Comparison of ENCODE assay signal across 8 mouse cellular contexts in genomic region chr2:181581016-181581401, GRCm38 (mm10). TPM values are rescaled to one million over a fixed set of nuclear protein-coding genes. Genes with fewer than 3 reads are reported as not detected.
DNase-seq lines count a peak whose midpoint lies in the region; ATAC-seq and TF ChIP-seq lines count a peak whose summit lies in the region.

No protein-coding gene starts in this region.

- H3K79me2 ChIP-seq in C2C12 (ENCODE audit: control insufficient read depth, insufficient read depth) = peaks cover 9% of the 10 kb centered on the region

- peak overlapping the region; percentile 98 for H3K4me2 ChIP-seq in heart, embryonic 11.5 days
- H3K4me2 ChIP-seq in kidney, embryonic 15.5 days = peak overlapping the region; percentile 96

- TF ChIP-seq CTCF in C2C12 (IDR thresholded peaks at IDR 0.05; ENCODE audit: control insufficient read depth, insufficient read depth, insufficient read length) = peak; percentile 83
- peak; percentile 98 for TF ChIP-seq CTCF in bone marrow, adult 2 months (IDR thresholded peaks at IDR 0.05; ENCODE audit: control insufficient read depth, insufficient read depth, low read length)

- peak; percentile 88 for DNase-seq in liver
- peak; percentile 69 to 72 for DNase-seq in monocyte, adult 2 months (ENCODE audit: low read depth in 1 of 2, low spot score in 2 of 2)
- peak; percentile 85 to 89 for DNase-seq in spleen, postnatal 36 days (ENCODE audit: low spot score in 2 of 2)

- H3K9me3 ChIP-seq in heart, embryonic 11.5 days (replicated peaks; ENCODE audit: control insufficient read depth, low read length) = no peaks in the 10 kb centered on the region
- no peaks in the 10 kb centered on the region for H3K9me3 ChIP-seq in kidney, embryonic 15.5 days (replicated peaks)

- H3K36me3 ChIP-seq in C2C12 (ENCODE audit: control insufficient read depth, insufficient read depth) = peaks cover 12% of the 10 kb centered on the region
- H3K36me3 ChIP-seq in heart, embryonic 11.5 days (ENCODE audit: control insufficient read depth, insufficient read depth, low read length) = peaks cover 12% of the 10 kb centered on the region
- peaks cover 31% of the 10 kb centered on the region for H3K36me3 ChIP-seq in kidney, embryonic 15.5 days

- peaks cover 1% of the 10 kb centered on the region for H3K79me3 ChIP-seq in C2C12 (ENCODE audit: low read depth)

- peaks cover 1% of the 10 kb centered on the region; the same call in 1 of the 2 replicates for H3K4me1 ChIP-seq in bone marrow, adult 2 months (ENCODE audit: control insufficient read depth, insufficient read depth, low read length)
- peaks cover 30% of the 10 kb centered on the region for H3K4me1 ChIP-seq in heart, embryonic 11.5 days (ENCODE audit: control insufficient read depth, insufficient read depth, low read length)
- H3K4me1 ChIP-seq in kidney, embryonic 15.5 days = peaks cover 39% of the 10 kb centered on the region

- peak overlapping the region; percentile 73 for H3K4me3 ChIP-seq in C2C12 (ENCODE audit: insufficient read depth, poor library complexity, severe bottlenecking)
- H3K4me3 ChIP-seq in bone marrow, adult 2 months (replicated peaks; ENCODE audit: control insufficient read depth, low read depth, low read length) = peak overlapping the region; percentile 74
- peak overlapping the region; percentile 83 for H3K4me3 ChIP-seq in heart, embryonic 11.5 days (ENCODE audit: low read depth, low read length)
- peak overlapping the region; percentile 78 for H3K4me3 ChIP-seq in kidney, embryonic 15.5 days (replicated peaks)

- ATAC-seq in erythroblast, adult 5-6 weeks (replicated peaks; ENCODE audit: low FRiP score, poor library complexity, severe bottlenecking) = peak; percentile 83
- peak; percentile 78 for ATAC-seq in heart, embryonic 11.5 days (replicated peaks; ENCODE audit: insufficient number of reproducible peaks, low FRiP score, low TSS enrichment)
- peak; percentile 72 for ATAC-seq in kidney, embryonic 15.5 days (replicated peaks; ENCODE audit: low FRiP score)

- no peaks in the 10 kb centered on the region for H3K27me3 ChIP-seq in C2C12 (ENCODE audit: control insufficient read depth, insufficient read depth, insufficient read length)
- H3K27me3 ChIP-seq in heart, embryonic 11.5 days (ENCODE audit: control insufficient read depth, insufficient read depth, low read length) = no peaks in the 10 kb centered on the region
- H3K27me3 ChIP-seq in kidney, embryonic 15.5 days = no peaks in the 10 kb centered on the region

- H3K27ac ChIP-seq in bone marrow, adult 2 months (ENCODE audit: control insufficient read depth, insufficient read depth, low read depth, low read length, poor library complexity) = peak overlapping the region; percentile 92
- H3K27ac ChIP-seq in heart, embryonic 11.5 days (ENCODE audit: low read depth, low read length) = peak overlapping the region; percentile 95
- peak overlapping the region; percentile 93 for H3K27ac ChIP-seq in kidney, embryonic 15.5 days

- under 1% methylated on average over 11 of the region's 11 CpGs for WGBS in bone marrow, adult 2 months
- WGBS in heart, embryonic 11.5 days (ENCODE audit: insufficient replicate concordance) = 1% methylated on average over 11 of the region's 11 CpGs
- under 1% methylated on average over 11 of the region's 11 CpGs for WGBS in kidney, embryonic 15.5 days

- peak; percentile 52; the same call in 1 of the 2 replicates for TF ChIP-seq POLR2A in bone marrow, adult 2 months (IDR thresholded peaks at IDR 0.05; ENCODE audit: borderline replicate concordance, control insufficient read depth, low read depth, low read length)

- H3K9ac ChIP-seq in heart, embryonic 11.5 days (ENCODE audit: low read depth, low read length) = peak overlapping the region; percentile 90
- peak overlapping the region; percentile 78 for H3K9ac ChIP-seq in kidney, embryonic 15.5 days

- peak overlapping the region; percentile 98 for H3ac ChIP-seq in C2C12 (ENCODE audit: control insufficient read depth, insufficient read length, low read depth)

TF ChIP-seq in C2C12, 6 proteins besides CTCF, POLR2A, EP300 and RAD21:
- peak; percentile 91 for TF ChIP-seq MAX (IDR thresholded peaks at IDR 0.05)
- TF ChIP-seq USF1 (IDR thresholded peaks at IDR 0.05; ENCODE audit: low read depth) = peak; percentile 59
- TF ChIP-seq CEBPB (IDR thresholded peaks at IDR 0.05; ENCODE audit: low read depth) = no peak
- peak; percentile 61 for TF ChIP-seq FOSL1 (IDR thresholded peaks at IDR 0.05; ENCODE audit: insufficient read depth, low read length, poor library complexity, severe bottlenecking)

RNA-seq across cellular contexts. Expression of gene Uckl1, which starts 3.7 kb away (rescaled TPM):
- polyA plus RNA-seq in C2C12 (2012; fragmentation: generic; extraction: Trizol) = 20.6 TPM
- 36.5 and 129 TPM in 2 replicates for polyA plus RNA-seq in bone marrow, adult 2 months (2011; ENCODE audit: insufficient read depth, insufficient read length, low replicate concordance, missing spikeins)
- 18.8 and 40.8 TPM in 2 replicates for total RNA-seq in erythroblast, adult 5-6 weeks (2015; ENCODE audit: low replicate concordance)
- total RNA-seq in erythroblast, adult 5-6 weeks (2017; ENCODE audit: low replicate concordance) = 11.6 and 16.0 TPM in 2 replicates
- 66.2 and 66.7 TPM in 2 replicates for polyA plus RNA-seq in heart, embryonic 11.5 days (2014; fragmentation: Nextera tagmentation; extraction: Ambion mirVana)
- 50.7 and 59.0 TPM in 2 replicates for polyA plus RNA-seq in kidney, embryonic 15.5 days (2015; fragmentation: Nextera tagmentation; extraction: Ambion mirVana)

RNA-seq across cellular contexts. Expression of gene Prpf6, which starts 10.7 kb away (rescaled TPM):
- 41.4 TPM for polyA plus RNA-seq in C2C12 (2012; fragmentation: generic; extraction: Trizol)
- 15.7 and 27.7 TPM in 2 replicates for polyA plus RNA-seq in bone marrow, adult 2 months (2011; ENCODE audit: insufficient read depth, insufficient read length, low replicate concordance, missing spikeins)
- 9.2 and 16.9 TPM in 2 replicates for total RNA-seq in erythroblast, adult 5-6 weeks (2015; ENCODE audit: low replicate concordance)
- total RNA-seq in erythroblast, adult 5-6 weeks (2017; ENCODE audit: low replicate concordance) = 21.0 and 30.1 TPM in 2 replicates
- 45.5 and 53.2 TPM in 2 replicates for polyA plus RNA-seq in heart, embryonic 11.5 days (2014; fragmentation: Nextera tagmentation; extraction: Ambion mirVana)
- polyA plus RNA-seq in kidney, embryonic 15.5 days (2015; fragmentation: Nextera tagmentation; extraction: Ambion mirVana) = 67.4 and 69.5 TPM in 2 replicates

RNA-seq across cellular contexts. Expression of gene Zfp512b, which starts 11.6 kb away (rescaled TPM):
- 9.8 TPM for polyA plus RNA-seq in C2C12 (2012; fragmentation: generic; extraction: Trizol)
- polyA plus RNA-seq in bone marrow, adult 2 months (2011; ENCODE audit: insufficient read depth, insufficient read length, low replicate concordance, missing spikeins) = 12.6 and 31.9 TPM in 2 replicates
- 2.1 and 6.3 TPM in 2 replicates for total RNA-seq in erythroblast, adult 5-6 weeks (2015; ENCODE audit: low replicate concordance)
- 1.5 and 5.1 TPM in 2 replicates for total RNA-seq in erythroblast, adult 5-6 weeks (2017; ENCODE audit: low replicate concordance)
- polyA plus RNA-seq in heart, embryonic 11.5 days (2014; fragmentation: Nextera tagmentation; extraction: Ambion mirVana) = 26.3 and 26.5 TPM in 2 replicates
- polyA plus RNA-seq in kidney, embryonic 15.5 days (2015; fragmentation: Nextera tagmentation; extraction: Ambion mirVana) = 43.1 and 51.6 TPM in 2 replicates

RNA-seq across cellular contexts. Expression of gene Samd10, which starts 18.0 kb away (rescaled TPM):
- polyA plus RNA-seq in C2C12 (2012; fragmentation: generic; extraction: Trizol) = 1.1 TPM
- polyA plus RNA-seq in bone marrow, adult 2 months (2011; ENCODE audit: insufficient read depth, insufficient read length, low replicate concordance, missing spikeins) = 0.75 and 6.5 TPM in 2 replicates
- total RNA-seq in erythroblast, adult 5-6 weeks (2015; ENCODE audit: low replicate concordance) = 0.63 and 4.0 TPM in 2 replicates
- 0.56 and 1.9 TPM in 2 replicates for total RNA-seq in erythroblast, adult 5-6 weeks (2017; ENCODE audit: low replicate concordance)
- polyA plus RNA-seq in heart, embryonic 11.5 days (2014; fragmentation: Nextera tagmentation; extraction: Ambion mirVana) = 13.7 and 14.6 TPM in 2 replicates
- polyA plus RNA-seq in kidney, embryonic 15.5 days (2015; fragmentation: Nextera tagmentation; extraction: Ambion mirVana) = 24.6 and 26.3 TPM in 2 replicates

Comparison
In these comparisons a context has a peak if more than half of its experiments do, and no peak if none do; other contexts are left out.
1. Peak in every context shown above with its lines: DNase-seq, ATAC-seq, H3K4me3 ChIP-seq and H3K27ac ChIP-seq.